Mouse (Mus musculus): ENCODE results near the gene Cnn2. TPM values are rescaled to one million over a fixed set of nuclear protein-coding genes. Genes with fewer than 3 reads are reported as not detected.

The Cnn2 gene
- 293 and 304 TPM in 2 replicates for polyA plus RNA-seq (2014; fragmentation: Nextera tagmentation; extraction: Ambion mirVana)

DNA sequence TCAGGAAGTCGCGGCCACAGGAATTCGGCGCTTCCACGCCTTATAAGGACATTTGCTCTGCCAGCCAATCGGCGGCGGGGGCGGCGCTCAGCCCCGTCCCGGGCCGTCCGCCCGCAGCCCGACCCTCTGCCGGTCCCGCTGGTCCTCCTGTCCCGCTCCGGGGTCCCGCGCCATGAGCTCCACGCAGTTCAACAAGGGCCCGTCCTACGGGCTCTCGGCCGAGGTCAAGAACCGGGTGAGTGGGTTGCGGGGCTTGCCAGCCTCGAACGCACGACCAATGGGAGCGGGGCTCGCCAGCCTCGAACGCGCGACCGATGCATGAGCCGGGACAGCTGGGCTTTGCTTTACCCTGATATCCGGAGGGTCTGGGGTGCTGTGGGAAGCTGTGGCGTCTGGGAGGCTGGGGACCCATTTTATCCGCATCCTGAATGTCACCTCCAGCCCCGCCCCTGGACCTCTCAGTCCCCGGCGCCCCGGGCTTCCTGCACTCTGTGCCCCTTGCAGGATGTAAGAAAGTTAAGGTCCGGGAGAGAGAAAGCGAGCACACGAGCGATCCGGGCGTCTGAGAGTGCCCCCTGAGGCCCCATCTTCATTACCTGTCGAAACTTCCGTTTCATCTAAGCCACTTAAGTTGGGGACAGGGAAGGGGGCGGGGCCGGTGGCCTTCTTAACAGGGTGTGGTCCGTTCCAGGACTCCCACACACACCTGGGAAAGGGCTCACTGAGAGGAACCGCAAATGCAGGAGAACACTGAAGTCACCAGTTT, at the start of gene Cnn2:
Gene Cnn2, plus strand, starts transcription at position 79 of the 766 bp plus-strand sequence.
- H3K4me2 ChIP-seq (ENCODE audit: low read depth, low read length) = peak within 1 kb of the TSS; percentile 97
- peak within 1 kb of the TSS; percentile 99 for H3K27ac ChIP-seq (replicated peaks; ENCODE audit: low read depth, low read length)
- peaks cover 34% of the 10 kb centered on the region for H3K4me1 ChIP-seq (ENCODE audit: control insufficient read depth, insufficient read depth, low read length)
- no peaks in the 10 kb centered on the region for H3K27me3 ChIP-seq (replicated peaks; ENCODE audit: control insufficient read depth, insufficient read depth, low read length)
- peak; percentile 13; the same call in 1 of the 2 replicates for ATAC-seq (ENCODE audit: low read depth)
- H3K9me3 ChIP-seq (ENCODE audit: control insufficient read depth, low read length) = 0 out of 2 replicates have a peak, but pooled peaks cover 5% of the 10 kb centered on the region
- peak within 1 kb of the TSS; percentile 82 for H3K4me3 ChIP-seq (ENCODE audit: low read depth, low read length)
- DNase-seq (ENCODE audit: low spot score) = peak; percentile 92
- peak within 1 kb of the TSS; percentile 86 for H3K9ac ChIP-seq (ENCODE audit: low read depth, low read length)
- H3K36me3 ChIP-seq (ENCODE audit: control insufficient read depth, insufficient read depth, low read length) = peaks cover 30% of the 10 kb centered on the region
- 1% methylated on average over 25 of the region's 59 CpGs for WGBS

DNA sequence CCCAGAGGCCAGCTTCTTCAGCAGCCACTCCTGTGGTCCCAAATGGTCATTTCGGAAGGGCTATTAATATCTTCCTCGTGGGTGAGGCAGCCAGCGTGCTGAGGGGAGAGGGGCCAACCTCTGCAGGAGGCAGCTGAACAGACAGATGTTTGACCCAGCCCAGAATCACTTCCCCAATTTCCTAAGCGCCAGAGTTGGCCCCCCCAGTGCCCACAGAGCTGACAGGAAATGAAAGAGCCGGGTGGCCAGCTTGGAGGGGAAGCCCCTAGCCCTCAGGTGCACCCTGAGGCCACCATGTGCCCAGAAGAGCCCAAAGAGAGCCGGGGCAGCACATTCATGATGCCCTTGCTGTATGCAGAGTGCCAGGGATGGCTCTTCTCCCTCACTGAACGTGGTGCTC, 47.6 kb upstream of the Cnn2 start:
- H3K4me2 ChIP-seq (ENCODE audit: low read depth, low read length) = no peak overlapping the region
- WGBS = 47% methylated on average over 7 of the region's 7 CpGs
- H3K9me3 ChIP-seq (ENCODE audit: control insufficient read depth, low read length) = no peaks in the 10 kb centered on the region
- peaks cover 27% of the 10 kb centered on the region for H3K36me3 ChIP-seq (ENCODE audit: control insufficient read depth, insufficient read depth, low read length)
- no peak overlapping the region for H3K27ac ChIP-seq (replicated peaks; ENCODE audit: low read depth, low read length)
- no peak overlapping the region for H3K4me3 ChIP-seq (ENCODE audit: low read depth, low read length)
- peaks cover 15% of the 10 kb centered on the region for H3K4me1 ChIP-seq (ENCODE audit: control insufficient read depth, insufficient read depth, low read length)
- no peak for ATAC-seq (ENCODE audit: low read depth)
- H3K9ac ChIP-seq (ENCODE audit: low read depth, low read length) = no peak overlapping the region
- H3K27me3 ChIP-seq (replicated peaks; ENCODE audit: control insufficient read depth, insufficient read depth, low read length) = no peaks in the 10 kb centered on the region
- no peak for DNase-seq (ENCODE audit: low spot score)

- H3K9ac ChIP-seq (ENCODE audit: low read depth, low read length) = no peak overlapping the region
- DNase-seq (ENCODE audit: low spot score) = no peak
Observed at GRCm38 (mm10) chr10:79942988-79943387, 45.4 kb upstream of the Cnn2 start.

GRCm38 (mm10) chr10:79943471-79943901, 44.9 kb upstream of the Cnn2 start:
- Histone ChIP-seq H3K27ac (replicated peaks; ENCODE audit: low read depth, low read length) (no peak overlapping the region), H3K9ac (ENCODE audit: low read depth, low read length) (no peak overlapping the region), H3K27me3 (replicated peaks; ENCODE audit: control insufficient read depth, insufficient read depth, low read length) (no peaks in the 10 kb centered on the region), H3K4me2 (ENCODE audit: low read depth, low read length) (no peak overlapping the region), H3K9me3 (ENCODE audit: control insufficient read depth, low read length) (no peaks in the 10 kb centered on the region), H3K36me3 (ENCODE audit: control insufficient read depth, insufficient read depth, low read length) (peaks cover 22% of the 10 kb centered on the region), H3K4me3 (ENCODE audit: low read depth, low read length) (no peak overlapping the region), H3K4me1 (ENCODE audit: control insufficient read depth, insufficient read depth, low read length) (peaks cover 14% of the 10 kb centered on the region)
- DNase-seq (ENCODE audit: low spot score) = no peak
- no peak for ATAC-seq (ENCODE audit: low read depth)
- WGBS = 71% methylated on average over 8 of the region's 9 CpGs

More at GRCm38 (mm10) chr10:79942988-79943387, 45.4 kb upstream of the Cnn2 start:
- no peak overlapping the region for H3K27ac ChIP-seq (replicated peaks; ENCODE audit: low read depth, low read length)
- peaks cover 14% of the 10 kb centered on the region for H3K4me1 ChIP-seq (ENCODE audit: control insufficient read depth, insufficient read depth, low read length)
- H3K4me2 ChIP-seq (ENCODE audit: low read depth, low read length) = no peak overlapping the region
- peaks cover 22% of the 10 kb centered on the region for H3K36me3 ChIP-seq (ENCODE audit: control insufficient read depth, insufficient read depth, low read length)
- no peak overlapping the region for H3K4me3 ChIP-seq (ENCODE audit: low read depth, low read length)
- H3K27me3 ChIP-seq (replicated peaks; ENCODE audit: control insufficient read depth, insufficient read depth, low read length) = no peaks in the 10 kb centered on the region
- 86% methylated on average over 1 of the region's 1 CpGs for WGBS
- H3K9me3 ChIP-seq (ENCODE audit: control insufficient read depth, low read length) = no peaks in the 10 kb centered on the region
- no peak for ATAC-seq (ENCODE audit: low read depth)

DNA sequence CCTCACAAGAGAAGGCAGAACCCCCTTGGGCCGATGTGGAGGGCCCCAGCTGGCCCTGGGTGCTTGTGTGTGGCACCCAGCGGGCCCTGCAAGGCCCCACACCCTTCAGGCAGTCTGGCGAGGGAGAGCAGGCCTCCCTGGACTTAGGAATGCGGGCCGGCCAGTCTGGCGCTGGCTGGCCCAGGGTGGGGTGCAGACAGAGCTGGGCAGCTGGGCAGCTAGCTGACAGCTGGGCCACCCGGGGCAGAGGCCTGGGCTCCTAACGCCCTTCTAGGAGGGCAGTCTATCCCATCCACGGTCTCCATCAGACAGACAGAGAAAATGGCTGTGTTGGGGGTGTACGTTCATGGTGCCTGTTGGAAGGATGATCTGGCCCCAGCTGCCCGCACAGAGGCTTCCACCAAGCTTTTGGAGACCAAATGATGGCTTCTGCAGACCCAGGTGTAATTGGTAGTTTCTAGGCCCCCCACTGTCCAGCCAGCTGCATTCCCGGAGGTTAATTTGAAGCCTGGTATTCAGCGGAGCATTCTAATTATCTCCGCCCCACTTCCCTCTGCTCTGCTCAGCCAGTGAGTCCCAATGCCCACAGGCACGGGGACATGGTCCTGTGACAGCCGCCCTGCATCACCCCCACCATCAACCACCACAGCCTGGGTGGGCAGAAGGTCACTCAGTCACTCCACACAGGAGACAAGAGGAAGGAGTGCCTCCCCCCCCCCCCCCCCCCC, 42.7 kb upstream of the Cnn2 start:
- Histone ChIP-seq H3K27me3 (replicated peaks; ENCODE audit: control insufficient read depth, insufficient read depth, low read length) (no peaks in the 10 kb centered on the region), H3K4me1 (ENCODE audit: control insufficient read depth, insufficient read depth, low read length) (peaks cover 14% of the 10 kb centered on the region), H3K9me3 (ENCODE audit: control insufficient read depth, low read length) (no peaks in the 10 kb centered on the region), H3K4me3 (ENCODE audit: low read depth, low read length) (no peak overlapping the region), H3K36me3 (ENCODE audit: control insufficient read depth, insufficient read depth, low read length) (peaks cover 39% of the 10 kb centered on the region), H3K9ac (ENCODE audit: low read depth, low read length) (peak overlapping the region; percentile 40; the same call in 1 of the 2 replicates), H3K27ac (replicated peaks; ENCODE audit: low read depth, low read length) (peak overlapping the region; percentile 68), H3K4me2 (ENCODE audit: low read depth, low read length) (peak overlapping the region; percentile 19)
- DNase-seq (ENCODE audit: low spot score) = peak; percentile 85
- 28% methylated on average over 14 of the region's 16 CpGs for WGBS
- peak; percentile 76 for ATAC-seq (ENCODE audit: low read depth)

DNA sequence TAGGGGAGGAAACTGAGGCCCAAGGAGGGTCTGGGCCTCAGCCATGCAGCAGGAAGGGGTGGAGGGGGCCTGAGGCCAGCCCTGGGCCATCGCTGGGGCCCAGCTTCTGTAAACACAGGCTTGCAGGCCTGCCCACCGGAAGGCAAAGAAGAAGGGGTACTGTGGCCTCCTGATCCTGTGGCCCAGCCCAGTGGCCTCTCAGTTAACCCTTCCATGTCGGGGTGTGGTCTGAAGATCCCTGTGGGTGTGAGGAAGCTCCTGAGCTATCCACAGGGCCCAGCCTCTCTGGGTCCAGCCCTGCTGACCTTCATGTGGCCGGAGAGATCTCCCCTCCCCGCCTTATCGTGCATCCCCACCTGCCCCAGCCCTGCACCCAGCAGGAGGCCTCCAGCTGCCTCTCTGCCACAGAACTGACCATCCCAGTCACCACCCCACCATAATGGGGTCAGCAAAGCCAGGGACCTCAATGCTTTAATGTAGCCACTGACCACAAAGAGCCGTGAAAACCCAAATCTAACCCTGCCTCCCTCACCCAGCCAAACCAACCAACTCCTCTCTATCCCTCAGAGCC, 41.5 kb upstream of the Cnn2 start:
- peak overlapping the region; percentile 14; the same call in 1 of the 2 replicates for H3K4me2 ChIP-seq (ENCODE audit: low read depth, low read length)
- WGBS = 34% methylated on average over 4 of the region's 7 CpGs
- peaks cover 14% of the 10 kb centered on the region for H3K4me1 ChIP-seq (ENCODE audit: control insufficient read depth, insufficient read depth, low read length)
- no peak for ATAC-seq (ENCODE audit: low read depth)
- H3K36me3 ChIP-seq (ENCODE audit: control insufficient read depth, insufficient read depth, low read length) = peaks cover 43% of the 10 kb centered on the region
- DNase-seq (ENCODE audit: low spot score) = peak; percentile 60
- H3K9ac ChIP-seq (ENCODE audit: low read depth, low read length) = no peak overlapping the region
- H3K9me3 ChIP-seq (ENCODE audit: control insufficient read depth, low read length) = no peaks in the 10 kb centered on the region
- no peak overlapping the region for H3K4me3 ChIP-seq (ENCODE audit: low read depth, low read length)
- no peaks in the 10 kb centered on the region for H3K27me3 ChIP-seq (replicated peaks; ENCODE audit: control insufficient read depth, insufficient read depth, low read length)
- H3K27ac ChIP-seq (replicated peaks; ENCODE audit: low read depth, low read length) = peak overlapping the region; percentile 52; the same call in 1 of the 2 replicates

DNA sequence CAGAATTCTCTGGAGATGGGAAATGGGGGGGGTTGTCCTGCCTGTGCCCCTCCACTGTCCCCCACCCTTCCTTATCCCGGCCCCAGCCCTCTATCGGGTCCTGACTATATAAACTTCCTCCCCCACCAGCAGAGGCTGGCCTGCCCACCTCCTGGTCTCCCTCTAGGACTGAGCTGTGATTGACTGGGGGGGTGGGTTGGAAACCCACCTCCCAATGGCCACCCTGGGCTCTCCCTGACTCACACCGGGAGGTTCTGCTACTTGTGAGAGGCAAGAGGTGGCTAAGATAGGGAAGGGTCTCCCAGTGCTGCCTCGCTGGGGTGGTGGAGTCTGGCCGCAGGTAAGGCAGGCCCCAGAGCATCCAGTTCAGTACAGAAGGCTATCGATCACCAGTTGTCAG, 40.9 kb upstream of the Cnn2 start:
- Histone ChIP-seq H3K27ac (replicated peaks; ENCODE audit: low read depth, low read length) (no peak overlapping the region), H3K27me3 (replicated peaks; ENCODE audit: control insufficient read depth, insufficient read depth, low read length) (no peaks in the 10 kb centered on the region), H3K9ac (ENCODE audit: low read depth, low read length) (no peak overlapping the region), H3K36me3 (ENCODE audit: control insufficient read depth, insufficient read depth, low read length) (peaks cover 43% of the 10 kb centered on the region), H3K9me3 (ENCODE audit: control insufficient read depth, low read length) (no peaks in the 10 kb centered on the region), H3K4me2 (ENCODE audit: low read depth, low read length) (no peak overlapping the region), H3K4me1 (ENCODE audit: control insufficient read depth, insufficient read depth, low read length) (peaks cover 14% of the 10 kb centered on the region), H3K4me3 (ENCODE audit: low read depth, low read length) (no peak overlapping the region)
- ATAC-seq (ENCODE audit: low read depth) (no peak), DNase-seq (ENCODE audit: low spot score) (no peak)
- 76% methylated on average over 6 of the region's 6 CpGs for WGBS

- no peak overlapping the region for H3K4me3 ChIP-seq (ENCODE audit: low read depth, low read length)
- H3K9me3 ChIP-seq (ENCODE audit: control insufficient read depth, low read length) = no peaks in the 10 kb centered on the region
- no peaks in the 10 kb centered on the region for H3K27me3 ChIP-seq (replicated peaks; ENCODE audit: control insufficient read depth, insufficient read depth, low read length)
- no peak overlapping the region for H3K9ac ChIP-seq (ENCODE audit: low read depth, low read length)
- DNase-seq (ENCODE audit: low spot score) (no peak), ATAC-seq (ENCODE audit: low read depth) (no peak)
- no peak overlapping the region for H3K4me2 ChIP-seq (ENCODE audit: low read depth, low read length)
- no peak overlapping the region for H3K27ac ChIP-seq (replicated peaks; ENCODE audit: low read depth, low read length)
- 86% methylated on average over 4 of the region's 4 CpGs for WGBS
- peaks cover 12% of the 10 kb centered on the region for H3K4me1 ChIP-seq (ENCODE audit: control insufficient read depth, insufficient read depth, low read length)
- peaks cover 49% of the 10 kb centered on the region for H3K36me3 ChIP-seq (ENCODE audit: control insufficient read depth, insufficient read depth, low read length)
Observed at GRCm38 (mm10) chr10:79949873-79950272, 38.5 kb upstream of the Cnn2 start.
